Mouse (Mus musculus): ENCODE data around the gene Ccdc151. TPM values are rescaled to one million over a fixed set of nuclear protein-coding genes. Genes with fewer than 3 reads are reported as not detected.

Gene Ccdc151
- polyA plus RNA-seq, 1 experiment from 2014 or later, result 5.7 TPM

GRCm38 (mm10) chr9:21988421-21989101 is 13.9 kb downstream of the Ccdc151 start:
- 0 out of 2 replicates have a peak overlapping the region, but pooled peaks have one; percentile 4 for H3K9ac ChIP-seq (ENCODE audit: low read depth, low read length)
- H3K9me3 ChIP-seq (ENCODE audit: control insufficient read depth, low read length), result no peaks in the 10 kb centered on the region
- no peaks in the 10 kb centered on the region for H3K36me3 ChIP-seq (ENCODE audit: control insufficient read depth, insufficient read depth, low read length)
- peaks cover 4% of the 10 kb centered on the region; the same call in 1 of the 2 replicates for H3K4me1 ChIP-seq (replicated peaks; ENCODE audit: control insufficient read depth, insufficient read depth, low read length)
- H3K4me3 ChIP-seq (ENCODE audit: low read depth, low read length), result peak overlapping the region; percentile 27
- WGBS, result under 1% methylated on average over 31 of the region's 32 CpGs
- DNase-seq (ENCODE audit: low spot score) (peak; percentile 46), ATAC-seq (ENCODE audit: low FRiP score) (peak; percentile 31; the same call in 1 of the 2 replicates)
- no peak overlapping the region for H3K27ac ChIP-seq (ENCODE audit: low read depth, low read length)
- peaks cover 60% of the 10 kb centered on the region for H3K27me3 ChIP-seq (ENCODE audit: control insufficient read depth, insufficient read depth, low read length)
- H3K4me2 ChIP-seq (replicated peaks; ENCODE audit: low read depth, low read length), result peak overlapping the region; percentile 46

DNA sequence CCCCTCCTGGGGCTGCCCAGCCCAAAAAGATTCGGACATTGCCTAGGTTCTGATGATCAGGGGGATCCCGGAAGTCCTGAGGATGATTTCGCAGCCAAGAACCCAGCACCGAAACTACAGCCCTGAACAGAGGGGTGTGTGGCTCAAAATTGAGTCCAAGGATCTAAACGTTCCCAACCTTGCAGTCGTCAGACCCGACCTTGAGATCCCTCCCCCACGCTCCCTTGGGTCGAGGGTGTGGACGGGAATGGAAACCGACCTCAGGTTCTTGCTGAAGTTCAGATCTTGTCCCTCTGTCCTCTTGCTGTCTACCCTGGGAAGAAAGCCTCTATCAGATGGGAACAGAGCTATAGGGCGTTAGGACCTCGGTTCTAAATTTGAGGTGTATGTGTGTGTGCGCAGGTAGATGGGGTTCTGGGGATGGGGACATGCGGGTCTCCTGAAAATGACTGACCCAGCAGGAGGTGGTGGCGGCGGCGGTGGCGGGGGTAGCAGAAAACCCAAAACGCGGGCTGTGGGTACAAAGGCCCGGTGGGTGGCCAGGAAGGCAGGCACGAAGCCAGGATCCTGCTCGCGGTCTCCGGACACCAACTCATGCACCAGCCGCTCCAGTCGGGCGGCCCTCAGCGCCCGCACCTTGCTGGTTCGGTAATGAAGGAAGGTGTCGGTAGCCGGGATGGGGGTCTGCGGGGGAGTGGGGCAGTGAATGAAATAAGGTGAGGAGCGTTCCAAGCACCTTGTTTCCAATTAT is 14.7 kb downstream of the Ccdc151 start:
- Histone ChIP-seq H3K9me3 (ENCODE audit: control insufficient read depth, low read length) (no peaks in the 10 kb centered on the region), H3K4me1 (replicated peaks; ENCODE audit: control insufficient read depth, insufficient read depth, low read length) (peaks cover 4% of the 10 kb centered on the region; the same call in 1 of the 2 replicates), H3K4me2 (replicated peaks; ENCODE audit: low read depth, low read length) (no peak overlapping the region), H3K9ac (ENCODE audit: low read depth, low read length) (no peak overlapping the region), H3K27ac (ENCODE audit: low read depth, low read length) (no peak overlapping the region), H3K27me3 (ENCODE audit: control insufficient read depth, insufficient read depth, low read length) (peaks cover 60% of the 10 kb centered on the region), H3K36me3 (ENCODE audit: control insufficient read depth, insufficient read depth, low read length) (no peaks in the 10 kb centered on the region), H3K4me3 (ENCODE audit: low read depth, low read length) (peak overlapping the region; percentile 27)
- 9% methylated on average over 33 of the region's 36 CpGs for whole genome bisulfite sequencing
- DNase-seq (ENCODE audit: low spot score), result peak; percentile 23
- no peak for ATAC-seq (ENCODE audit: low FRiP score)

DNA sequence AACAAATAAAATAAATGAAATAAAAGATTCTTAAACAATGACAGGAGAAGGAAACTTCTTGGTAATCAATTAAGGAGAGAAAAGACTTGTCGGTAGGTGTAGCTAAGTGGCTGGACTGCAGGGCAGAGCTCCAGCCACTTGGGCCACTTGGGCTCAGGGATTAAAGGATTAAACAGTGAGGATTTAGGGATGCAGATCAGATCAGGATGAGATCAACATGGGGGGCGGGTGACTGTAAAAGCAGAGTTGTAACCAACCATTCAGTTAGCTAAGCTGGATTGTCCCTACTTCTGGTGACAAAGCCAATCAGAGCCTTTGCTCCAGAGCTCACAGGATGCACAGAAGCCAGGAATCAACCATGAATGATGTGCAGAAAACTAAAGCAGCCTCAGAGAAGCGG is 18.5 kb downstream of the Ccdc151 start:
- Histone ChIP-seq H3K9me3 (ENCODE audit: control insufficient read depth, low read length) (no peaks in the 10 kb centered on the region), H3K27me3 (ENCODE audit: control insufficient read depth, insufficient read depth, low read length) (peaks cover 27% of the 10 kb centered on the region), H3K4me2 (replicated peaks; ENCODE audit: low read depth, low read length) (no peak overlapping the region), H3K36me3 (ENCODE audit: control insufficient read depth, insufficient read depth, low read length) (no peaks in the 10 kb centered on the region), H3K27ac (ENCODE audit: low read depth, low read length) (no peak overlapping the region), H3K4me3 (ENCODE audit: low read depth, low read length) (no peak overlapping the region), H3K9ac (ENCODE audit: low read depth, low read length) (no peak overlapping the region), H3K4me1 (replicated peaks; ENCODE audit: control insufficient read depth, insufficient read depth, low read length) (no peaks in the 10 kb centered on the region; the same call in 1 of the 2 replicates)
- WGBS, result 34% methylated on average over 3 of the region's 3 CpGs
- ATAC-seq (ENCODE audit: low FRiP score), result no peak
- DNase-seq (ENCODE audit: low spot score), result no peak

GRCm38 (mm10) chr9:21978398-21979128 is 23.9 kb downstream of the Ccdc151 start:
- Histone ChIP-seq H3K36me3 (ENCODE audit: control insufficient read depth, insufficient read depth, low read length) (no peaks in the 10 kb centered on the region), H3K4me2 (replicated peaks; ENCODE audit: low read depth, low read length) (no peak overlapping the region), H3K4me3 (ENCODE audit: low read depth, low read length) (no peak overlapping the region), H3K4me1 (replicated peaks; ENCODE audit: control insufficient read depth, insufficient read depth, low read length) (no peaks in the 10 kb centered on the region), H3K27me3 (ENCODE audit: control insufficient read depth, insufficient read depth, low read length) (no peaks in the 10 kb centered on the region), H3K9me3 (ENCODE audit: control insufficient read depth, low read length) (no peaks in the 10 kb centered on the region), H3K9ac (ENCODE audit: low read depth, low read length) (no peak overlapping the region), H3K27ac (ENCODE audit: low read depth, low read length) (no peak overlapping the region)
- ATAC-seq (ENCODE audit: low FRiP score) (no peak), DNase-seq (ENCODE audit: low spot score) (no peak)
- WGBS, result 91% methylated on average over 4 of the region's 4 CpGs

DNA sequence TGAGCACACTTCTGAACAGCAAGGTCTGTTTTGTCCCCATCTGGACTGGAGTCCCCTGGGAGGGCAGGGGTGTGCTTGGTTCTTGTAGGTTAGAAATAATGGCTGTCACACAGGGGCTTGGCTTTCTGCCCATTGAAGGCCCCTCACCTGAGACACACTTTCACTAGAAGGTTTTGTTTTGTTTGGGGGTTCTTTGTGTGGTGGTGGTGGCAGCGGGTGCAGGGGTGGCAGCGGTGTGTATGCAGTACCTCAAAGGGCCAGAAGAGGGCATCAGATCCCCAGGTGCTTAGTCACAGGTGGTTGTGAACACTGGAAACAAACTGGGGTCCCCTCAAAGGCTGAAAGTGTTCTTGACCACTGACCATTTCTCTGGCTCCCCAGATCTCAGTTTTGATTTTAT is 24.5 kb downstream of the Ccdc151 start:
- ATAC-seq (ENCODE audit: low FRiP score) (no peak), DNase-seq (ENCODE audit: low spot score) (peak; percentile 42)
- no peaks in the 10 kb centered on the region for H3K27me3 ChIP-seq (ENCODE audit: control insufficient read depth, insufficient read depth, low read length)
- H3K9me3 ChIP-seq (ENCODE audit: control insufficient read depth, low read length), result no peaks in the 10 kb centered on the region
- no peak overlapping the region for H3K4me3 ChIP-seq (ENCODE audit: low read depth, low read length)
- no peak overlapping the region for H3K9ac ChIP-seq (ENCODE audit: low read depth, low read length)
- no peak overlapping the region for H3K4me2 ChIP-seq (replicated peaks; ENCODE audit: low read depth, low read length)
- no peaks in the 10 kb centered on the region for H3K36me3 ChIP-seq (ENCODE audit: control insufficient read depth, insufficient read depth, low read length)
- no peak overlapping the region for H3K27ac ChIP-seq (ENCODE audit: low read depth, low read length)
- 17% methylated on average over 2 of the region's 2 CpGs for whole genome bisulfite sequencing
- no peaks in the 10 kb centered on the region for H3K4me1 ChIP-seq (replicated peaks; ENCODE audit: control insufficient read depth, insufficient read depth, low read length)

DNA sequence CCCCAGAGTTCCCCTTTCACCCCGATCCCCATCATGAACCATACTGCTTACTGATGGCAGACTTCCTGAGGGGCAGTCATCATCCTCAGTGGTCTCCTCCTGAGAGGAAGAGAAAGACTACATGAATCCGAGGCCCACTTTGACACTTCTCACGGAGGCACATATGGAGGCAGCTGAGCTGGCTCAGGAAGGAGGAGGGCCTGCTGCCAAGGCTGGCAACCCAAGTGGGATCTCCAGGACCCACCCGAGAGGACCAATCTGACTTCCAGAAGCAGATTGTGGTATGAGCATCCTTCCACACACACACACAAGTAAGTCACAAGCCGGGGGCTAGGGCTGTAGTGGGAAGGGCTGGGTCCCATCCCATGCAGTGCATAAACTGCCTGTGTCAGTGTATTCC is 25.1 kb downstream of the Ccdc151 start:
- no peak overlapping the region for H3K27ac ChIP-seq (ENCODE audit: low read depth, low read length)
- H3K9me3 ChIP-seq (ENCODE audit: control insufficient read depth, low read length), result no peaks in the 10 kb centered on the region
- no peak for DNase-seq (ENCODE audit: low spot score)
- no peak overlapping the region for H3K4me2 ChIP-seq (replicated peaks; ENCODE audit: low read depth, low read length)
- H3K36me3 ChIP-seq (ENCODE audit: control insufficient read depth, insufficient read depth, low read length), result no peaks in the 10 kb centered on the region
- no peak overlapping the region for H3K9ac ChIP-seq (ENCODE audit: low read depth, low read length)
- no peaks in the 10 kb centered on the region for H3K27me3 ChIP-seq (ENCODE audit: control insufficient read depth, insufficient read depth, low read length)
- H3K4me1 ChIP-seq (replicated peaks; ENCODE audit: control insufficient read depth, insufficient read depth, low read length), result no peaks in the 10 kb centered on the region
- no peak for ATAC-seq (ENCODE audit: low FRiP score)
- 89% methylated on average over 5 of the region's 5 CpGs for WGBS
- no peak overlapping the region for H3K4me3 ChIP-seq (ENCODE audit: low read depth, low read length)

DNA sequence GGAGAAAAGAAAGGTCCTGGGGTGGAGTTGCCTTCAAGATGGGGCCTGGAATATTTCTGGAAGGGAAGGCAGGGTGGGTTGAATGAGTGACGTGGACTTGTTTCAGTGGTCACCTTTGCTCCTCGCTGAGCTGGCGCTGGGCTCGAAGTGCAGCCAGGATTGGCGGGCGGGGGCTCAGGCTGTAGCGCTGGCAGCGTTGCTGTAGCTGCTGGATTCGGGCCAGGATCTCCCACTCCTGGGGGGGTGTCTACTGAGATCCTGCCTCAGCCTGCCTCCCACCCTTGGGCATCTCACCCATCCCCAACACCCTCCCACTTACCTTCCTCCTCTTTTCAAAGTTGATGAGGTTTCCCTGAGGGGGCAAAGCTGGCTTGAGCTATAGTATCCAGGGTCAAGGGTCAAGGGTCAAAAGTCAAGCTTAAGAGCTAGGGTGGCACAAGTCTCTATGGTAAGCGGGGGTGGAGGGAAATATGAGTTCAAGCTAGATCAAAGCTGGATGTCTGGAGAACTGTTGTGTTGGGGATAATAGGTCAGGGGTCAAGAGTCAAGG is 25.7 kb downstream of the Ccdc151 start:
- 90% methylated on average over 10 of the region's 10 CpGs for WGBS
- no peaks in the 10 kb centered on the region for H3K36me3 ChIP-seq (ENCODE audit: control insufficient read depth, insufficient read depth, low read length)
- H3K27me3 ChIP-seq (ENCODE audit: control insufficient read depth, insufficient read depth, low read length), result no peaks in the 10 kb centered on the region
- H3K4me2 ChIP-seq (replicated peaks; ENCODE audit: low read depth, low read length), result no peak overlapping the region
- H3K4me3 ChIP-seq (ENCODE audit: low read depth, low read length), result no peak overlapping the region
- no peaks in the 10 kb centered on the region for H3K9me3 ChIP-seq (ENCODE audit: control insufficient read depth, low read length)
- no peaks in the 10 kb centered on the region for H3K4me1 ChIP-seq (replicated peaks; ENCODE audit: control insufficient read depth, insufficient read depth, low read length)
- H3K9ac ChIP-seq (ENCODE audit: low read depth, low read length), result no peak overlapping the region
- no peak for DNase-seq (ENCODE audit: low spot score)
- H3K27ac ChIP-seq (ENCODE audit: low read depth, low read length), result no peak overlapping the region
- ATAC-seq (ENCODE audit: low FRiP score), result no peak

DNA sequence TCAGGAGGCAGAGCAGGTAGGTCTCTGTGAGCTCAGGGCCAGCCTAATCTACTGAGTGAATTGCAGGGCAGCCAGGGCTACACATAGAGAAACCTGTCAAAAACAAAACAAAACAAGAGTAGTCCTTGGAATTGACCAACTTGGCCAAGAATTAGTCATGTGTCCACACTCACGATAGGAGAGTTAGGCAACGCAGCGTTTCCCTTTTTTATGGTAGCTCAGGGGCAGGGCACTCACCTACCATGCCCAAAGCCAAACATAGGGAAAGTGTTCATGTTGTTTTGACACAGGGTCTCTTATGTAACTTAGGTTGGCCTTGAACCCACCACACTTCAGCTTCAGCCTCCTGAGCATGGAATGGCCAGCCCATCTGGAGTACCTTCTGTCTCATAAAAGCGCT is 33.1 kb downstream of the Ccdc151 start:
- ATAC-seq (ENCODE audit: low FRiP score) (no peak), DNase-seq (ENCODE audit: low spot score) (no peak)
- H3K36me3 ChIP-seq (ENCODE audit: control insufficient read depth, insufficient read depth, low read length), result no peaks in the 10 kb centered on the region
- 90% methylated on average over 4 of the region's 4 CpGs for WGBS
- no peak overlapping the region for H3K27ac ChIP-seq (ENCODE audit: low read depth, low read length)
- no peak overlapping the region for H3K4me2 ChIP-seq (replicated peaks; ENCODE audit: low read depth, low read length)
- no peaks in the 10 kb centered on the region for H3K4me1 ChIP-seq (replicated peaks; ENCODE audit: control insufficient read depth, insufficient read depth, low read length)
- no peaks in the 10 kb centered on the region for H3K27me3 ChIP-seq (ENCODE audit: control insufficient read depth, insufficient read depth, low read length)
- H3K9ac ChIP-seq (ENCODE audit: low read depth, low read length), result no peak overlapping the region
- H3K4me3 ChIP-seq (ENCODE audit: low read depth, low read length), result no peak overlapping the region
- H3K9me3 ChIP-seq (ENCODE audit: control insufficient read depth, low read length), result no peaks in the 10 kb centered on the region
